Mouse (Mus musculus): ENCODE results near the gene Gm45623.

The Gm45623 gene

GRCm38 (mm10) chr13:56752474-56753191 is 994 bp downstream of the Gm45623 start:
- no peak for DNase-seq

- peak; percentile 42 to 50 for DNase-seq
These were observed 1.9 kb downstream of the Gm45623 start for GRCm38 (mm10) chr13:56751774-56752173.

GRCm38 (mm10) chr13:56749377-56749776 is 4.2 kb downstream of the Gm45623 start:
- no peak for DNase-seq

- no peak for DNase-seq
These were observed 6.1 kb downstream of the Gm45623 start for GRCm38 (mm10) chr13:56747554-56747953.

GRCm38 (mm10) chr13:56746739-56747532 is 6.7 kb downstream of the Gm45623 start:
- peak in 1 of 2 experiments; percentile 59 for DNase-seq

GRCm38 (mm10) chr13:56742325-56742901 is 11.2 kb downstream of the Gm45623 start:
- DNase-seq, result no peak

GRCm38 (mm10) chr13:56741691-56742090 is 11.9 kb downstream of the Gm45623 start:
- DNase-seq, result no peak

GRCm38 (mm10) chr13:56740496-56740895 is 13.1 kb downstream of the Gm45623 start:
- no peak for DNase-seq

GRCm38 (mm10) chr13:56739556-56739955 is 14.1 kb downstream of the Gm45623 start:
- no peak for DNase-seq

- DNase-seq, result peak in 1 of 2 experiments; percentile 41
These were observed 18.3 kb downstream of the Gm45623 start for GRCm38 (mm10) chr13:56735212-56735875.

GRCm38 (mm10) chr13:56734617-56735016 is 19.0 kb downstream of the Gm45623 start:
- DNase-seq, result no peak

GRCm38 (mm10) chr13:56729046-56729445 is 24.6 kb downstream of the Gm45623 start:
- DNase-seq, result no peak

GRCm38 (mm10) chr13:56726551-56726950 is 27.1 kb downstream of the Gm45623 start:
- DNase-seq, result no peak

GRCm38 (mm10) chr13:56712221-56712620 is 41.4 kb downstream of the Gm45623 start:
- DNase-seq, result no peak

- no peak for DNase-seq
These were observed 43.0 kb downstream of the Gm45623 start for GRCm38 (mm10) chr13:56710620-56711019.

GRCm38 (mm10) chr13:56707606-56708005 is 46.0 kb downstream of the Gm45623 start:
- no peak for DNase-seq

- no peak for DNase-seq
These were observed 46.5 kb downstream of the Gm45623 start for GRCm38 (mm10) chr13:56707111-56707510.

GRCm38 (mm10) chr13:56704596-56704995 is 49.0 kb downstream of the Gm45623 start:
- DNase-seq, result no peak

GRCm38 (mm10) chr13:56703871-56704321 is 49.7 kb downstream of the Gm45623 start:
- peak in 1 of 2 experiments; percentile 21 for DNase-seq

- DNase-seq, result peak; percentile 67 to 73
These were observed 50.3 kb downstream of the Gm45623 start for GRCm38 (mm10) chr13:56703222-56703870.

- peak; percentile 67 to 75 for DNase-seq
These were observed 51.0 kb downstream of the Gm45623 start, which contains the start of gene Smad5 for GRCm38 (mm10) chr13:56702469-56703221. Gene Smad5 (plus strand): TSS chr13:56703010.

Data from thymus, postnatal 36 days (tissue).